Mouse (Mus musculus) midbrain, embryonic 15.5 days (tissue): Measurements from ENCODE around the gene Phf7. TPM values are rescaled to one million over a fixed set of nuclear protein-coding genes. Genes with fewer than 3 reads are reported as not detected.

Experiments
- ATAC-seq: fragments of 200-750 bp; cut with Nextera tagmentation; replicated peaks from 2 replicates; pipeline ENCODE4 v1.8.0; 2017; ENCODE audit warnings: moderate TSS enrichment
- H3K27ac ChIP-seq: fragments of 300-500 bp; sonication (generic); 2 replicates; pipeline ENCODE4 v1.5.1; 2015; ENCODE audit warnings: mild to moderate bottlenecking, inconsistent platforms
- H3K27me3 ChIP-seq: fragments of 300-500 bp; sonication (generic); replicated peaks from 2 replicates; pipeline ENCODE4 v1.6.1; 2015; ENCODE audit warnings: inconsistent platforms
- H3K36me3 ChIP-seq: fragments of 300-500 bp; sonication (generic); replicated peaks from 2 replicates; pipeline ENCODE4 v1.6.1; 2015; ENCODE audit warnings: inconsistent platforms
- H3K4me1 ChIP-seq: fragments of 300-500 bp; sonication (generic); 2 replicates; pipeline ENCODE4 v1.6.1; 2015; ENCODE audit warnings: inconsistent platforms
- H3K4me2 ChIP-seq: fragments of 300-500 bp; sonication (generic); 2 replicates; pipeline ENCODE4 v1.6.1; 2015; ENCODE audit warnings: inconsistent platforms, mild to moderate bottlenecking, moderate library complexity
- H3K4me3 ChIP-seq: fragments of 300-500 bp; sonication (generic); 2 replicates; pipeline ENCODE4 v1.5.1; 2015; ENCODE audit warnings: mild to moderate bottlenecking, inconsistent platforms
- H3K9ac ChIP-seq: fragments of 300-500 bp; sonication (generic); 2 replicates; pipeline ENCODE4 v1.6.1; 2015; ENCODE audit warnings: mild to moderate bottlenecking, inconsistent platforms
- H3K9me3 ChIP-seq: fragments of 300-500 bp; sonication (generic); 2 replicates; pipeline ENCODE4 v1.6.1; 2016; ENCODE audit warnings: inconsistent platforms
- WGBS: fragments of 180-500 bp; shearing (Covaris S2); methylation state at CpG from one replicate; pipeline ENCODE4 v1.1.7; 2015; ENCODE audit warnings: mixed read lengths; 5-methylcytosine and 5-hydroxymethylcytosine counted together
- polyA plus RNA-seq: library from polyadenylated mRNA; unstranded; fragments of >200 nt; fragmentation: Nextera tagmentation; extraction: Ambion mirVana; gene quantifications from 2 replicates; pipeline ENCODE4 v1.2.1, GENCODE M21; 2015

The Phf7 gene
- 9.9 TPM in 2 replicates for polyA plus RNA-seq

- H3K36me3 ChIP-seq = peaks cover 24% of the 10 kb centered on the region
- H3K9me3 ChIP-seq = no peaks in the 10 kb centered on the region
- peak within 1 kb of the TSS; percentile 98 for H3K4me3 ChIP-seq
- ATAC-seq = peak; percentile 93
- H3K4me2 ChIP-seq = peak within 1 kb of the TSS; percentile 73
- H3K4me1 ChIP-seq = peaks cover 23% of the 10 kb centered on the region
- no peaks in the 10 kb centered on the region for H3K27me3 ChIP-seq
- WGBS = 0% methylated on average over 57 of the region's 75 CpGs
- peak within 1 kb of the TSS; percentile 92 for H3K27ac ChIP-seq
- H3K9ac ChIP-seq = peak within 1 kb of the TSS; percentile 100
Measured at GRCm38 (mm10) chr14:31251084-31251604, at the start of gene Phf7, which contains the start of gene Bap1. Phf7 (minus strand) TSS chr14:31251317. Bap1 (plus strand) TSS chr14:31251450.

DNA sequence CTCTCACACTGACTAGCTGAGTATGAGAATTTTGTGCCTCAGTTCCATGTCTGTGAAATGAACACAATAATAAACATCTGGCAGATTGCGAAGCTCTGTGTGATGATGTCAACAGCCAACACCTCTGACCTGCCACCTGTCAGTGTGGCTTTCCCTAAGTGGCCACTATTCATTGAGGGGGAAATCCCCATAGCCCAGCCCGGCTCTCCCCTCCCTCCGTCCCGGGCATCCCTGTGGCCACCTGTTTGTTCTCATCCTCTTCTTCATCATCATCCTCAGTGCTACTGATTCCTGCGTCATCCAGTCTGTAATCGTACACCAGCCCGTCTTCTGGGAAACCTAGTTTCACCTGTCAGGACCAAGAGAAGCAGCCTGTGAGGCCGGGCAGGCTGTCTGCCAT, 34.6 kb upstream of the Phf7 start:
- Histone ChIP-seq H3K9me3 (no peaks in the 10 kb centered on the region), H3K4me1 (no peaks in the 10 kb centered on the region), H3K36me3 (no peaks in the 10 kb centered on the region), H3K4me2 (no peak overlapping the region), H3K9ac (no peak overlapping the region), H3K4me3 (no peak overlapping the region), H3K27ac (no peak overlapping the region), H3K27me3 (no peaks in the 10 kb centered on the region)
- 86% methylated on average over 8 of the region's 8 CpGs for WGBS
- no peak for ATAC-seq

- H3K27me3 ChIP-seq = no peaks in the 10 kb centered on the region
- 26% methylated on average over 7 of the region's 7 CpGs for WGBS
- ATAC-seq = no peak
- no peak overlapping the region for H3K4me2 ChIP-seq
- H3K4me1 ChIP-seq = peaks cover 26% of the 10 kb centered on the region
- no peak overlapping the region for H3K4me3 ChIP-seq
- no peak overlapping the region for H3K9ac ChIP-seq
- H3K9me3 ChIP-seq = no peaks in the 10 kb centered on the region
- H3K36me3 ChIP-seq = no peaks in the 10 kb centered on the region
- H3K27ac ChIP-seq = no peak overlapping the region
Measured at GRCm38 (mm10) chr14:31272164-31272563, 21.0 kb upstream of the Phf7 start.

DNA sequence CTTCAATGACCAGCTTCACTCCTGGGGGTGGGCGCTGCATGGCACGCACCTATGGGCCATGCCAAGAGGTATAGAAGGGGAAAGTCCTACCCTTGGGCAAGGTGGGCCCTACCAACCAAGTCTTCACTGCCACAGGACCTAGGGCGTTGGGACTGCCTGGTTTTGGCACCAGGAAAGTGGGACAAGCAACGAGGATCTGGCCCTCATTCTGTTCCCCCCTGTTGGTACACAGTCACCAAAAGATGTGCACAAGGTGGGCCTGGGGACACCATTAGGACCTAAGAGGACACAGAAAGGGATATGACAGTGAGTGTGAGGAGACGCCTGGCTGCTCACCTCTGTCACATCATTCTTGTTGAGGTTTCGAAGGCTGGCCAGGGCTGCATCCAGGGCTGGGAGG, 20.0 kb upstream of the Phf7 start:
- Histone ChIP-seq H3K9ac (no peak overlapping the region), H3K4me1 (peaks cover 26% of the 10 kb centered on the region), H3K27ac (no peak overlapping the region), H3K9me3 (no peaks in the 10 kb centered on the region), H3K36me3 (no peaks in the 10 kb centered on the region), H3K4me2 (no peak overlapping the region), H3K4me3 (no peak overlapping the region), H3K27me3 (no peaks in the 10 kb centered on the region)
- 95% methylated on average over 6 of the region's 6 CpGs for WGBS
- no peak for ATAC-seq

- no peaks in the 10 kb centered on the region for H3K27me3 ChIP-seq
- peaks cover 26% of the 10 kb centered on the region for H3K4me1 ChIP-seq
- peak overlapping the region; percentile 73 for H3K27ac ChIP-seq
- no peaks in the 10 kb centered on the region for H3K36me3 ChIP-seq
- H3K9me3 ChIP-seq = no peaks in the 10 kb centered on the region
- no peak overlapping the region for H3K9ac ChIP-seq
- peak; percentile 64 for ATAC-seq
- H3K4me2 ChIP-seq = peak overlapping the region; percentile 46
- 16% methylated on average over 26 of the region's 28 CpGs for WGBS
- peak overlapping the region; percentile 24 for H3K4me3 ChIP-seq
Measured at GRCm38 (mm10) chr14:31269456-31270100, 18.5 kb upstream of the Phf7 start.

DNA sequence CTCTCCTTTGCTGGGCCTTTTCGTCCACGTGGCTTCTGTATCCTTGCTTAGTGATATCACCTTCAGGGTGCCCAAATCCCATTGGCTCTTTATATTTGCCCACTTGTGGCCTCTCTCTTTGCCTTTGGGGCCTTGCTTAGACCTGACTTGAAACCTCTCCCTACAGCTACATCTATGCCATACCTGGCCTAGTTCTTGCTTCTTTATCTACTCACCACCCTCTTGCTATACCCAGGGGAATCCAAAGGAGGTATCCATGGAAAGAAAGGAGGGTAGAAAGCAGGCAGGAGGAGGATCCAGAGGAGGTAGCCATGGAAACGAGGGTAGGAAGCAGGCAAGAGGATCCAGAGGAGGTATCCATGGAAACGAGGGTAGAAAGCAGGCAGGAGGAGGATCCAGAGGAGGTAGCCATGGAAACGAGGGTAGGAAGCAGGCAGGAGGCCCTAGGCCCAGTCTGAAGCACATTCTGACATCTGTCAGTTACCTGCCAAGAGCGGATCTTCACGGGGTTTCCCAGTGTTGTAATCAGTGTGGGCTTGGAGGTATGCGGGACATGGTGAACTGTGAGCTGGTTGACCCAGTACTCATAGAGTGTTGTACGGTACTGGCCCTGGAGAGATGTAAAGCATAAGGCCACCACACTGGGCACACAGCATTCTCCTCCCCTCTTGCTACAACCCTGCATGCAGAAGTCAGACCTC, 17.3 kb upstream of the Phf7 start:
- Histone ChIP-seq H3K4me2 (peak overlapping the region; percentile 46), H3K9ac (no peak overlapping the region), H3K4me1 (peaks cover 26% of the 10 kb centered on the region), H3K27me3 (no peaks in the 10 kb centered on the region), H3K9me3 (no peaks in the 10 kb centered on the region), H3K36me3 (no peaks in the 10 kb centered on the region), H3K27ac (peak overlapping the region; percentile 73), H3K4me3 (peak overlapping the region; percentile 24)
- WGBS = 18% methylated on average over 9 of the region's 9 CpGs
- ATAC-seq = peak; percentile 79

DNA sequence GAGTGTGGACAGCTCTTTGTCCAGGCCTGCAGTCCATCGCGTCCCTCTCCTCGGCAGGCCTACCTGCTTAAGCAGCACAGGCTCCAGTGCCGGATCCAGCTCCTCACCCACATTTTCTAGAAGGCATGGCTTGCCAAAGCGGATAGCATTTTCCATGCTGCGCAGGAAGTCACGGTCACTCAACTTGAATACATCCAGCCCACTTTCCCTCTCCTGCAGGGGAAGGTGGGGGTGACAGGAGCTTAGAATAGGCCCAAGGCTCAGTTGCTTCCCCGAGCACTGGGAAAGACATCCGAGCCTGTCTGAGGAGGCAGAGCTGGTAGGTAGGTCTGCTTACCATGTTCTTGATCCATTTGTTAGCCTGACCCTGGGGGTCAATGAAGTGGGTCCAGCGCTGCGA, 16.5 kb upstream of the Phf7 start:
- Histone ChIP-seq H3K4me3 (no peak overlapping the region), H3K4me1 (peaks cover 26% of the 10 kb centered on the region), H3K4me2 (no peak overlapping the region), H3K36me3 (no peaks in the 10 kb centered on the region), H3K9me3 (no peaks in the 10 kb centered on the region), H3K27me3 (no peaks in the 10 kb centered on the region), H3K9ac (no peak overlapping the region), H3K27ac (peak overlapping the region; percentile 73)
- ATAC-seq = no peak
- 83% methylated on average over 11 of the region's 11 CpGs for WGBS

GRCm38 (mm10) chr14:31260932-31261331, 9.8 kb upstream of the Phf7 start:
- Histone ChIP-seq H3K9ac (no peak overlapping the region), H3K4me1 (no peaks in the 10 kb centered on the region), H3K27me3 (no peaks in the 10 kb centered on the region), H3K9me3 (no peaks in the 10 kb centered on the region), H3K4me3 (no peak overlapping the region), H3K4me2 (no peak overlapping the region), H3K27ac (no peak overlapping the region), H3K36me3 (peaks cover 45% of the 10 kb centered on the region)
- whole genome bisulfite sequencing = 94% methylated on average over 9 of the region's 9 CpGs
- ATAC-seq = no peak

DNA sequence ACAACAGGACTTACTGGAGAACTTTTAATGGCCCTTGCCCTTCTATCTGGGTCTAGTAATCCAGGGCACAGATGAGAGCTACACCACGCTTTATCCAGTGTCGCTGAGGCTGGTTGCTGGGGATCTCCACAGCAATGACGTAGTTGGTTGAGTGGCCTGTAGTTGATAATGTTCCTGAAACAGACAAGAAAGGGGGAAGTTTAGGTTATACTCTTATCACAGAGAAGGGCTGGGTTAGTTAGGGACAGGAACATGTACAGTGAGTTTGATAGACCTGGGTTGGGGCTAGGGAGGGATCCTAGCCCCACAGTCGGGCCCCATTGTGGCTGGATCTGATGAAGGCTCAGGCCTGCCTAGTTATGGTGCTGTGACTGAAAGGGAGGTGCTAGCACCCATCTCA, 9.3 kb upstream of the Phf7 start:
- Histone ChIP-seq H3K4me1 (no peaks in the 10 kb centered on the region), H3K9me3 (no peaks in the 10 kb centered on the region), H3K27ac (no peak overlapping the region), H3K27me3 (no peaks in the 10 kb centered on the region), H3K9ac (no peak overlapping the region), H3K36me3 (peaks cover 50% of the 10 kb centered on the region), H3K4me3 (no peak overlapping the region), H3K4me2 (no peak overlapping the region)
- 96% methylated on average over 4 of the region's 4 CpGs for whole genome bisulfite sequencing
- no peak for ATAC-seq

GRCm38 (mm10) chr14:31258476-31259050, 7.4 kb upstream of the Phf7 start:
- Histone ChIP-seq H3K4me1 (no peaks in the 10 kb centered on the region), H3K27me3 (no peaks in the 10 kb centered on the region), H3K9ac (no peak overlapping the region), H3K4me2 (no peak overlapping the region), H3K36me3 (peaks cover 67% of the 10 kb centered on the region), H3K9me3 (no peaks in the 10 kb centered on the region), H3K27ac (no peak overlapping the region), H3K4me3 (no peak overlapping the region)
- ATAC-seq = no peak
- WGBS = 95% methylated on average over 14 of the region's 14 CpGs

DNA sequence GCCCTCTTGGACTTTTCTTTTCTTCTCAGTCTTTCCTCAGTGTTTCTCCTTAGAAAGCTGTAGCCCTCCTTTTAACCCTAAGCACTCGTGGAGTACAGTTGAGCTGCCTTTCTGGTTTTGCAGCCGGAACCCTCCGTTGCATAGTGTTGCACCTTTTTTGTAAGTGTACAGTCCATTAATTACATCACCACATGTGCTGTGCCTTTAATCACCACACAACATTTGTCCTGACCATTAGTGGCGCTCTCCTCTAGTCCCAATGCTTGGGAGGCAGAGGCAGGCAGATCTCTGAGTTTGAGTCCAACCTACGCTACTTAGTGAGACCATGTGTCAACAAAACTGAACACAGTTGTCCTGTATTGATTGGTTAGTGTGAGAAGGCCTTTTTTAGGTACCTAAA, 974 bp upstream of the Phf7 start:
- Histone ChIP-seq H3K27me3 (no peaks in the 10 kb centered on the region), H3K4me1 (peaks cover 23% of the 10 kb centered on the region), H3K27ac (no peak overlapping the region), H3K4me3 (peak overlapping the region; percentile 98), H3K9me3 (no peaks in the 10 kb centered on the region), H3K36me3 (peaks cover 34% of the 10 kb centered on the region), H3K9ac (peak overlapping the region; percentile 100), H3K4me2 (peak overlapping the region; percentile 73)
- no peak for ATAC-seq
- WGBS = 93% methylated on average over 5 of the region's 5 CpGs

DNA sequence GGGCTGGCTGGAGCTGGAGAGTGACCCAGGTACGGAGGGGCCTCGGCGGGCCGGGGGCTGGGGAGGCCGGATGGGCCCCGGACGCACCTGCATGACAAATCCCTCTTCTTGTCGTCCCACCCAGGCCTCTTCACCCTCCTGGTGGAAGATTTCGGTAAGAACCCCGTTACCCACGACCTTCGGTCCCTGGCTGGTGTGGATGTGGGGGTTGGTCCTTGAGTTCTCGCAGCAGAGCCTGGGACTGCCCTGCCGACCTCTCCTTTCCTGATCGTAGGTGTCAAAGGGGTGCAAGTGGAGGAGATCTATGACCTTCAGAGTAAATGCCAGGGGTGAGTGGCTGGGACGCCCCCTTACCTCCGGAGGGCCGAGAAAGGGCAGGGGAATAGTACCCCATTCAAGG, 509 bp upstream of the Phf7 start:
- ATAC-seq = peak; percentile 63
- Histone ChIP-seq H3K4me1 (peaks cover 23% of the 10 kb centered on the region), H3K4me3 (peak overlapping the region; percentile 98), H3K27ac (peak overlapping the region; percentile 92), H3K36me3 (peaks cover 29% of the 10 kb centered on the region), H3K9me3 (no peaks in the 10 kb centered on the region), H3K27me3 (no peaks in the 10 kb centered on the region), H3K9ac (peak overlapping the region; percentile 100), H3K4me2 (peak overlapping the region; percentile 73)
- 2% methylated on average over 18 of the region's 18 CpGs for WGBS
